Mouse (Mus musculus) frontal cortex, postnatal 36 days (tissue): ENCODE data around the gene Stag2.

Experiments
- DNase-seq, 2 experiments: peaks; one replicate each; pipeline ENCODE4 v3.0.0; 2022; ENCODE audit warnings: low spot score in 2 of 2

Gene Stag2

DNA sequence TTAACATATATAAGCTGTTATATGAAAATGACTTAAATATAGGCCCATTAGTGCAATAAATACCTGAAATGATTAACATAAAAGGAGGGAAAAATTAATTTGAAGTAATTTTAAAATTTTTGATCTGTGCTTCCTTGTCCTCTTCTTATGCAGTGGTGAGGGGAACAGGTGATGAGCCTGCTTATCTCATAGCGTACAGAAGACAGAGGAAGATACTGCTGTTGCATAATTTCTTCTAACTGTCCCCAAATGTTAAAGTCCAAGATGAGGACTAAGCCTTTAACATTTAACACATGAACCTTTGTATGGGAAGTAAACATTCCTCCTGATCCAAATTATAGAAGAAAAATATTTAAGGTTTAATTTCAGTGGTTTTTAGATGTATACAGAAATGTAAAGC is 66.6 kb downstream of the Stag2 start:
- DNase-seq: no peak

- DNase-seq: no peak
Observed at GRCm38 (mm10) chrX:42250342-42250741, 101.2 kb downstream of the Stag2 start.

- no peak for DNase-seq
Observed at GRCm38 (mm10) chrX:42272713-42273112, 123.6 kb downstream of the Stag2 start.

GRCm38 (mm10) chrX:42290215-42290614 is 141.1 kb downstream of the Stag2 start:
- DNase-seq: no peak

DNA sequence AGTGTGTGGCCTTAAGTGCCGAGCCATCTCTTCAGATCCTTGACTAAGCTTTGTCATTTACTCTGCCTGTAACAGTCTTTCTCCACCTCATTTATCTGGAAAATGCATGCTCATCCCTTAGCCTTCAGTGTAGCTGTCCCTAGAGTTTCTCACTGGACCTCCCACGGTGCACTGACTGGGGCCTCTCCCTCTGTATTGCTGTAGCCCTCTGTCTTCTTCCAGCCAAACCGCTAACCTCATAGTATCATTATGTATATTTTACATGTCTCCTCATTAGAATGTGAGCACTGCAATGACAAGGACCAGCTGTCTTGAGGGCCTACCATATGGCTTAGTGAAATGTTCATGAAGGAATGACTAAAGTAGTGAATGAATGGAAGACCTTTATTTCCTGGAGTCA is 166.1 kb downstream of the Stag2 start:
- DNase-seq: no peak

GRCm38 (mm10) chrX:42320424-42320823 is 171.3 kb downstream of the Stag2 start:
- DNase-seq: no peak

- DNase-seq: no peak
Observed at GRCm38 (mm10) chrX:42321200-42321773, 172.2 kb downstream of the Stag2 start.

GRCm38 (mm10) chrX:42324848-42325247 is 175.7 kb downstream of the Stag2 start:
- DNase-seq: no peak
